Mouse (Mus musculus): ENCODE results near the gene Sos2.
A peak's percentile ranks its signal among the peaks of the same experiment; 100 is the strongest.
"Not testable (repeated sequence)": the region's sequence is repeated elsewhere in the genome, so short reads cannot be mapped to it uniquely, and the experiment has no call there.

Sos2 gene

GRCm38 (mm10) chr12:69674576-69675537 lies 6.8 kb downstream of the Sos2 start:
- no peak for DNase-seq

GRCm38 (mm10) chr12:69674176-69674575 lies 7.5 kb downstream of the Sos2 start:
- DNase-seq = no peak

GRCm38 (mm10) chr12:69666721-69667120 lies 14.9 kb downstream of the Sos2 start:
- DNase-seq = no peak

- no peak for DNase-seq
Observed at GRCm38 (mm10) chr12:69661658-69662057, 20.0 kb downstream of the Sos2 start.

- DNase-seq = not testable (repeated sequence)
Observed at GRCm38 (mm10) chr12:69653973-69654372, 27.7 kb downstream of the Sos2 start.

- DNase-seq = no peak
Observed at GRCm38 (mm10) chr12:69649511-69649910, 32.1 kb downstream of the Sos2 start.

- DNase-seq = no peak
Observed at GRCm38 (mm10) chr12:69645821-69646616, 35.6 kb downstream of the Sos2 start.

GRCm38 (mm10) chr12:69644877-69645276 lies 36.8 kb downstream of the Sos2 start:
- DNase-seq = no peak

- DNase-seq = no peak
Observed at GRCm38 (mm10) chr12:69642877-69643276, 38.8 kb downstream of the Sos2 start.

GRCm38 (mm10) chr12:69634761-69635160 lies 46.9 kb downstream of the Sos2 start:
- DNase-seq = peak in 1 of 2 experiments; percentile 50

GRCm38 (mm10) chr12:69618590-69618989 lies 63.1 kb downstream of the Sos2 start:
- DNase-seq = not testable (repeated sequence)

GRCm38 (mm10) chr12:69604367-69604766 lies 77.3 kb downstream of the Sos2 start:
- DNase-seq = no peak

GRCm38 (mm10) chr12:69597446-69597845 lies 84.2 kb downstream of the Sos2 start:
- no peak for DNase-seq

GRCm38 (mm10) chr12:69593130-69593529 lies 88.5 kb downstream of the Sos2 start:
- DNase-seq = no peak

- no peak for DNase-seq
Observed at GRCm38 (mm10) chr12:69583270-69583629, 98.4 kb downstream of the Sos2 start.

GRCm38 (mm10) chr12:69582613-69583269 lies 98.9 kb downstream of the Sos2 start, which contains the start of gene Vcpkmt:
Gene Vcpkmt, minus strand, starts transcription at chr12:69583028.
- peak; percentile 91 to 94 for DNase-seq

- no peak for DNase-seq
Observed at GRCm38 (mm10) chr12:69582216-69582612, 99.4 kb downstream of the Sos2 start.

GRCm38 (mm10) chr12:69579623-69580022 lies 102.0 kb downstream of the Sos2 start:
- no peak for DNase-seq

GRCm38 (mm10) chr12:69576120-69576627 lies 105.5 kb downstream of the Sos2 start:
- no peak for DNase-seq

GRCm38 (mm10) chr12:69573916-69574881 lies 107.5 kb downstream of the Sos2 start:
- peak; percentile 73 to 89 for DNase-seq

GRCm38 (mm10) chr12:69573271-69573670 lies 108.4 kb downstream of the Sos2 start:
- no peak for DNase-seq

- DNase-seq = no peak
Observed at GRCm38 (mm10) chr12:69569926-69570325, 111.7 kb downstream of the Sos2 start.

Data from cerebellum, postnatal 25 days (tissue).